ENCODE assay signal across 16 mouse cellular contexts in the genomic region with DNA sequence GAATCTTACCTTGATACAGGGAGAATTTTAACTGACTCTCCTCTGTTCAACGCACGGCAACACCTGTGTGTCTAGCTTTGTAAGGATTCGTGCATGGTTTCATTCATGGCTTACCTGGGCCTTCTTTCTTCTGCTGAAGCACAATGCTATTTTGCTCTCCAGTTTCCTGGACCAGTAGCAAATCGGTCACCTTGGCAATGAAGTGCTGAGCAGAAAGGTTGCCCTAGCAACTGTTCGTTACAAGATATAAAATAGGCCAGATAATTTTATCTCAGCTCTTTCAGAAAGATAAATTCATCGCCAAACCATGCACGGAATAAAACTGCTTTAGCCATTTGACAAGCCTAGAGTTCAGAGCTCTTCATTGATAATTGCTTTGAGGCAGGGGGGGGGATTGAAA.
A peak's percentile ranks its signal among the peaks of the same experiment; 100 is the strongest.
DNase-seq lines count a peak whose midpoint lies in the region; ATAC-seq lines count a peak whose summit lies in the region.
"Had no signal": no experiment of that assay in that cellular context is flagged by ENCODE, and none has a peak within 500 bp of the region (broad histone marks: within the 10 kb centered on the region; RNA-seq: fewer than 3 reads in every experiment).

No protein-coding gene starts in this region.

- no peak for DNase-seq in frontal cortex, postnatal 25 days (ENCODE audit: low spot score in 2 of 2)
- DNase-seq in right cerebral cortex, adult 18-20 months: peak; percentile 21
- DNase-seq in right cerebral cortex, postnatal 25 days: no peak
- peak; percentile 5 to 27 for DNase-seq in left cerebral cortex, adult 8-10 months (ENCODE audit: low spot score in 2 of 2)
- no peak for DNase-seq in spleen, postnatal 10 days (ENCODE audit: low spot score in 2 of 2)
- DNase-seq in urinary bladder, postnatal 14 days (ENCODE audit: low spot score): no peak
- DNase-seq in gastrocnemius, postnatal 14 days: no peak
- DNase-seq: adrenal gland, postnatal 25 days; cerebellum, postnatal 36 days; heart, adult 18-20 months; heart, postnatal 10 days; kidney, adult 9 months; liver, postnatal 0 days; thymus, postnatal 25 days had no signal

- ATAC-seq in frontal cortex, adult (ENCODE audit: low TSS enrichment): 0 out of 2 replicates have a peak, but pooled peaks have one; percentile 23
- ATAC-seq: activated CD4-positive, CD25-positive, alpha-beta regulatory T cell, adult 4 months; liver, postnatal 0 days had no signal

- intact Hi-C loops in gastrocnemius, postnatal 14 days (cut with DNase I; ENCODE audit: low total_unique reads): no loop called here

Comparison
In these comparisons a context has a peak if more than half of its experiments do, and no peak if none do; other contexts are left out.
1. DNase-seq: peak in right cerebral cortex, adult 18-20 months (single experiment) and left cerebral cortex, adult 8-10 months (2 of 2); none in frontal cortex, postnatal 25 days (0 of 2), right cerebral cortex, postnatal 25 days (single experiment), spleen, postnatal 10 days (0 of 2), urinary bladder, postnatal 14 days (single experiment) and gastrocnemius, postnatal 14 days (single experiment).